Mouse (Mus musculus) liver, embryonic 14.5 days (tissue): ENCODE measurements around the gene Mybl2.

ENCODE experiments used
- CTCF ChIP-seq: IDR thresholded peaks from 2 replicates; pipeline ENCODE4 v1.5.1; 2016; ENCODE audit warnings: antibody characterized with exemption, low read depth, control low read depth
- EP300 ChIP-seq: IDR thresholded peaks from 2 replicates; pipeline ENCODE4 v1.6.1; 2016; ENCODE audit warnings: antibody characterized with exemption, low read depth

DNA sequence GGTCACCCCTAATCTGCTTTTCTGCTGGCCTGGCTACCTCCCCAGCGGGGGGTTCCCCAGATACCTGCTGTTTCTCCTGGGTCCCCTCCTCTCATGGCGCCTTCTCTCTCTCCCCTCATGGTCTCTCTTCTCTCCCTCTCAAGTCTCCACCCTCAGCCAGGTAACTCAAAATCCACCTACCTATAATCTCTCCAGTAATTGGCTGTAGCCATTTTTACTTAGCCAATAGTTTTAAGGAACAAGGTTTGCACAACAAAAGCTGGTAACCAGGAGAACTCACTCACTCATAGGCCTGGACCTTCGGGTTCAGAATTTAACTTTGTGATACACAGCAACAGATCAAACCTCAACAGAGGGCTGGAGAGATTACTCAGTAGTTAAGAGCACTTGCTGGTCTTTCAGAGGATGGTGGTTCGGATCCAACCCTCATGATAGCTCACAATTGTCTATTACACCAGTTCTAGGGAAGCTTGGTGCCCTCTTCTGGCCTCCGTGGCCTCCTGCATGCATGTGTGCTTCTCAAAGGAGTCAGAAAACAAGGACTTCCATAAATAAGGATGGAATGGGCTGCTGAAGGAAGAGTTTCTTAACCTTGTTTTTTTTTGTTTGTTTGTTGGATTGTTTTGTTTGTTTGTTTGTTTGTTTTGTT lies 35.1 kb downstream of the Mybl2 start:
- peak; percentile 65 for TF ChIP-seq CTCF
- no peak for TF ChIP-seq EP300
